Mouse (Mus musculus): ENCODE measurements around the gene Crp. TPM values are rescaled to one million over a fixed set of nuclear protein-coding genes. Genes with fewer than 3 reads are reported as not detected.
A peak's percentile ranks its signal among the peaks of the same experiment; 100 is the strongest.

Gene Crp
- polyA plus RNA-seq, 1 experiment from 2014 or later = not detected

GRCm38 (mm10) chr1:172680742-172681141 is 17.1 kb upstream of the Crp start:
- no peak for ATAC-seq (replicated peaks; ENCODE audit: insufficient number of reproducible peaks, insufficient read depth, low FRiP score, low read depth)
- Histone ChIP-seq H3K27me3 (no peaks in the 10 kb centered on the region), H3K9ac (no peak overlapping the region), H3K4me2 (no peak overlapping the region), H3K9me3 (replicated peaks) (no peaks in the 10 kb centered on the region), H3K27ac (no peak overlapping the region), H3K4me3 (no peak overlapping the region), H3K36me3 (no peaks in the 10 kb centered on the region), H3K4me1 (replicated peaks) (no peaks in the 10 kb centered on the region)
- 79% methylated on average over 4 of the region's 4 CpGs for WGBS

DNA sequence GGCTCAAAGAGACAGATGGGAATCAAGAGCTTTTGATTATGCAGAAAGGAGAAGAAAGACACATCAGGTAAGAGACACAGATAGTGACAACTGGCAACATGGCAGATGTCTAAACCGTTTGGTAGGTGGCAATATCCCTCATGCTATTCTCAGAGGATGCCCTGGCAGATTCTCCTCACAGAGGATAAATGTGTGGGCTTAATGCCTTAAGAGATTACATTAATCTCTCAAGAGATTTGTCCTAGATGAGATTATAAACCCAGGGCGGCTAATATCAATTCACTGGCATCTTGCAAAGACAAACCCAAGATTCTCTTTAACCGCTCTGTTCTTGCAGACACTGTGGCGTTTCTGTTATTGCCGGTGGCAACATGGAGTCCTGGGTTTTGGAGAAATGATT is 14.3 kb upstream of the Crp start:
- Histone ChIP-seq H3K9me3 (replicated peaks) (no peaks in the 10 kb centered on the region), H3K27ac (no peak overlapping the region), H3K36me3 (no peaks in the 10 kb centered on the region), H3K4me1 (replicated peaks) (no peaks in the 10 kb centered on the region), H3K9ac (no peak overlapping the region), H3K4me2 (no peak overlapping the region), H3K27me3 (no peaks in the 10 kb centered on the region), H3K4me3 (no peak overlapping the region)
- no peak for ATAC-seq (replicated peaks; ENCODE audit: insufficient number of reproducible peaks, insufficient read depth, low FRiP score, low read depth)
- 78% methylated on average over 5 of the region's 5 CpGs for WGBS

GRCm38 (mm10) chr1:172683957-172684356 is 13.9 kb upstream of the Crp start:
- H3K4me1 ChIP-seq (replicated peaks) = no peaks in the 10 kb centered on the region
- H3K4me2 ChIP-seq = no peak overlapping the region
- H3K27ac ChIP-seq = no peak overlapping the region
- WGBS = 66% methylated on average over 1 of the region's 1 CpGs
- no peaks in the 10 kb centered on the region for H3K27me3 ChIP-seq
- H3K9me3 ChIP-seq (replicated peaks) = no peaks in the 10 kb centered on the region
- H3K9ac ChIP-seq = no peak overlapping the region
- H3K4me3 ChIP-seq = no peak overlapping the region
- H3K36me3 ChIP-seq = no peaks in the 10 kb centered on the region
- ATAC-seq (replicated peaks; ENCODE audit: insufficient number of reproducible peaks, insufficient read depth, low FRiP score, low read depth) = no peak

DNA sequence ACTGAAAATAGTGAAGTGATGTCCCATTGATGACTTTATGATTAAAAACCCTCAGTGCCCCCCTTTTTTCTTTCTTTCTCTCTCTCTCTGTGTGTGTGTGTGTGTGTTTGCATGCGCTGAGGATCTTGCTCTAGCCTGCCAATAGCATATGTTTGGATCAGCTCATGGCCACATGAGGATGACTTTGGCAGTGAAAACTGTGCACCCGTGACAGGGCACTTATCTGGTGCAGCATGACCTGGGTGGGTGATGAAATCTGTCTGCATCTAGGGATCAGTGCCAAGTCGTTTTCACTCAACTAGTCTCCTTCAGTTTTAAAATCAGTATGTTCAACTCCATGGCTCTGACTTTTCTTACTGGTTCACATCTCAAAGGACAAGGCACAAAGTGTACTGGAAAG is 12.7 kb upstream of the Crp start:
- ATAC-seq (replicated peaks; ENCODE audit: insufficient number of reproducible peaks, insufficient read depth, low FRiP score, low read depth) = no peak
- H3K4me1 ChIP-seq (replicated peaks) = no peaks in the 10 kb centered on the region
- H3K9ac ChIP-seq = no peak overlapping the region
- H3K9me3 ChIP-seq (replicated peaks) = no peaks in the 10 kb centered on the region
- H3K36me3 ChIP-seq = no peaks in the 10 kb centered on the region
- H3K27ac ChIP-seq = no peak overlapping the region
- no peak overlapping the region for H3K4me3 ChIP-seq
- H3K4me2 ChIP-seq = no peak overlapping the region
- H3K27me3 ChIP-seq = no peaks in the 10 kb centered on the region
- 55% methylated on average over 3 of the region's 3 CpGs for WGBS

- Histone ChIP-seq H3K27ac (no peak overlapping the region), H3K9ac (no peak overlapping the region), H3K4me1 (replicated peaks) (no peaks in the 10 kb centered on the region), H3K36me3 (no peaks in the 10 kb centered on the region), H3K4me2 (no peak overlapping the region), H3K4me3 (no peak overlapping the region), H3K9me3 (replicated peaks) (no peaks in the 10 kb centered on the region), H3K27me3 (no peaks in the 10 kb centered on the region)
- no peak for ATAC-seq (replicated peaks; ENCODE audit: insufficient number of reproducible peaks, insufficient read depth, low FRiP score, low read depth)
Measured at GRCm38 (mm10) chr1:172697422-172697821, 433 bp upstream of the Crp start.

DNA sequence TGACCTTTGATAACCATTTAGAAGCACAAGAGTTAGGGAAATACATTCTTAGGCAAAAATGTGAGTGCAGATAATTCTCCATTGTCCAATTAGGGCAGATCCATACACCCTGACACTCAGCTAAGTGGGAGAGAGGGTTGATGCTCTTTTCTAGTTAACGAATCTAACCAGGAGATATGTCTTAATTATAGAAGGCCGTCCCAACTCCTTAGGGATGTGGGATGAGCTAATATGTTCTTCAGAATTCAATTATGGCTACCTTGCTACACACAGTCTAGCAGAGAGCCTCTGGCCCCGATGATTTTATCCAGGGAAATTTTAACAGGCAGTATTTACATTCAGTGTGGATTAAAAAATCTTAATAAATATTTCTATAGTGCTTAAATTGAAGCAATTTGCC is 3.0 kb downstream of the Crp start:
- no peaks in the 10 kb centered on the region for H3K4me1 ChIP-seq (replicated peaks)
- no peaks in the 10 kb centered on the region for H3K9me3 ChIP-seq (replicated peaks)
- no peak for ATAC-seq (replicated peaks; ENCODE audit: insufficient number of reproducible peaks, insufficient read depth, low FRiP score, low read depth)
- no peaks in the 10 kb centered on the region for H3K36me3 ChIP-seq
- H3K4me2 ChIP-seq = no peak overlapping the region
- 79% methylated on average over 3 of the region's 3 CpGs for WGBS
- no peak overlapping the region for H3K27ac ChIP-seq
- no peak overlapping the region for H3K9ac ChIP-seq
- no peak overlapping the region for H3K4me3 ChIP-seq
- no peaks in the 10 kb centered on the region for H3K27me3 ChIP-seq

GRCm38 (mm10) chr1:172701381-172701780 is 3.5 kb downstream of the Crp start:
- Histone ChIP-seq H3K4me1 (replicated peaks) (no peaks in the 10 kb centered on the region), H3K9me3 (replicated peaks) (no peaks in the 10 kb centered on the region), H3K36me3 (no peaks in the 10 kb centered on the region), H3K27ac (no peak overlapping the region), H3K4me2 (no peak overlapping the region), H3K27me3 (no peaks in the 10 kb centered on the region), H3K9ac (no peak overlapping the region), H3K4me3 (no peak overlapping the region)
- ATAC-seq (replicated peaks; ENCODE audit: insufficient number of reproducible peaks, insufficient read depth, low FRiP score, low read depth) = no peak
- 78% methylated on average over 2 of the region's 2 CpGs for whole genome bisulfite sequencing

DNA sequence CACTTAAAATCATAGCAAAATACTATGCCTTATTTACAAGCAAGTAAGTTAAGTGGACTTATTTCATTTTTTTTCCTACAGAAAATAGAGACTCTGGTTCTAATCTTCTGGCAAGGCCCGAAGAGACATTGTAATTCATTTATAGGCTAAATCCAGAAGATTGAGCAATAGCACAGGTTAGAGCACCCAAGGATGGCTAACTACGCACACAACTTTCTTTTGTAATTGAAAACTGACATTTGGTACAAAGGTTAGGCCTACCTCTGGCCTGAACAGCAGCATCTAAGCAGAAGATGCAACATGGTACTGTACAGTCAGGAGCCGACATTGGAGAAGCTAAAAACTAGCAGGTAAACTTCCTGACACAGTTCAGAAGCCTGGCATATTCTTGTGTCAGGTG is 4.0 kb downstream of the Crp start:
- no peaks in the 10 kb centered on the region for H3K9me3 ChIP-seq (replicated peaks)
- no peaks in the 10 kb centered on the region for H3K4me1 ChIP-seq (replicated peaks)
- no peak overlapping the region for H3K4me2 ChIP-seq
- no peak overlapping the region for H3K4me3 ChIP-seq
- no peak overlapping the region for H3K9ac ChIP-seq
- H3K27me3 ChIP-seq = no peaks in the 10 kb centered on the region
- no peaks in the 10 kb centered on the region for H3K36me3 ChIP-seq
- ATAC-seq (replicated peaks; ENCODE audit: insufficient number of reproducible peaks, insufficient read depth, low FRiP score, low read depth) = no peak
- H3K27ac ChIP-seq = no peak overlapping the region
- 89% methylated on average over 3 of the region's 3 CpGs for WGBS

- no peaks in the 10 kb centered on the region for H3K27me3 ChIP-seq
- H3K4me3 ChIP-seq = no peak overlapping the region
- H3K4me1 ChIP-seq (replicated peaks) = no peaks in the 10 kb centered on the region
- WGBS = 55% methylated on average over 4 of the region's 4 CpGs
- H3K27ac ChIP-seq = no peak overlapping the region
- no peak overlapping the region for H3K4me2 ChIP-seq
- no peak overlapping the region for H3K9ac ChIP-seq
- ATAC-seq (replicated peaks; ENCODE audit: insufficient number of reproducible peaks, insufficient read depth, low FRiP score, low read depth) = no peak
- no peaks in the 10 kb centered on the region for H3K9me3 ChIP-seq (replicated peaks)
- H3K36me3 ChIP-seq = no peaks in the 10 kb centered on the region
Measured at GRCm38 (mm10) chr1:172704769-172705168, 6.9 kb downstream of the Crp start.

DNA sequence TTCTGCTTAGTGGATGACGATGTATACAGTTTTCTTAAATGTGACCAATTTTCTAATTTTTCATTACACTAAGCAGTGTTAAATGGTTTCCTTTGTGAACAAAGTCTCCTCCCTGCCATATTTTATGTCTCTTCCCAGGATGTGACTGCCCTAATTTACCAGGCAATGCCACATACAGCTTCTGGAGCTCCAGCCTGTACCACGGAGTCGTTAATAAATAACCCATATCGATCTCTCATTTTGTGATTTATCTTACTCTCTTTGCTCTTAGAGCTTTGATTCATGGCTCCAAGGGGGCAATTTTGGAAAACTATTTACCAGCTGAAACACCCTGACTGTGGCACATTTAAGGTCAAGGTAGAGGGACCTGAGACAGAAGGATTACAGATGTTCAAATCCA is 8.4 kb downstream of the Crp start:
- WGBS = 94% methylated on average over 4 of the region's 4 CpGs
- no peaks in the 10 kb centered on the region for H3K27me3 ChIP-seq
- no peaks in the 10 kb centered on the region for H3K4me1 ChIP-seq (replicated peaks)
- H3K4me3 ChIP-seq = no peak overlapping the region
- no peak for ATAC-seq (replicated peaks; ENCODE audit: insufficient number of reproducible peaks, insufficient read depth, low FRiP score, low read depth)
- no peaks in the 10 kb centered on the region for H3K9me3 ChIP-seq (replicated peaks)
- no peak overlapping the region for H3K4me2 ChIP-seq
- no peak overlapping the region for H3K27ac ChIP-seq
- H3K36me3 ChIP-seq = no peaks in the 10 kb centered on the region
- H3K9ac ChIP-seq = no peak overlapping the region

GRCm38 (mm10) chr1:172709788-172710350 is 12.0 kb downstream of the Crp start:
- Histone ChIP-seq H3K36me3 (no peaks in the 10 kb centered on the region), H3K4me2 (no peak overlapping the region), H3K27me3 (no peaks in the 10 kb centered on the region), H3K4me1 (replicated peaks) (no peaks in the 10 kb centered on the region), H3K4me3 (no peak overlapping the region), H3K27ac (no peak overlapping the region), H3K9me3 (replicated peaks) (no peaks in the 10 kb centered on the region), H3K9ac (no peak overlapping the region)
- no peak for ATAC-seq (replicated peaks; ENCODE audit: insufficient number of reproducible peaks, insufficient read depth, low FRiP score, low read depth)
- 85% methylated on average over 3 of the region's 3 CpGs for WGBS

- Histone ChIP-seq H3K27me3 (no peaks in the 10 kb centered on the region), H3K9ac (no peak overlapping the region), H3K4me3 (no peak overlapping the region), H3K9me3 (replicated peaks) (no peaks in the 10 kb centered on the region), H3K27ac (peak overlapping the region; percentile 63), H3K4me2 (no peak overlapping the region), H3K4me1 (replicated peaks) (no peaks in the 10 kb centered on the region), H3K36me3 (no peaks in the 10 kb centered on the region)
- WGBS = 43% methylated on average over 2 of the region's 2 CpGs
- ATAC-seq (replicated peaks; ENCODE audit: insufficient number of reproducible peaks, insufficient read depth, low FRiP score, low read depth) = no peak
Measured at GRCm38 (mm10) chr1:172711396-172711795, 13.5 kb downstream of the Crp start.
